Mouse (Mus musculus) E14TG2a.4 (cell line): Measurements from ENCODE around the gene Ssh1.

Experiments used
- CTCF ChIP-seq: conservative IDR thresholded peaks from 2 replicates; pipeline ENCODE4 v1.5.1; 2014; ENCODE audit warnings: low read length
- POU5F1 ChIP-seq: IDR thresholded peaks from 2 replicates; pipeline ENCODE4 v1.6.1; 2014; ENCODE audit warnings: low read length, borderline replicate concordance

DNA sequence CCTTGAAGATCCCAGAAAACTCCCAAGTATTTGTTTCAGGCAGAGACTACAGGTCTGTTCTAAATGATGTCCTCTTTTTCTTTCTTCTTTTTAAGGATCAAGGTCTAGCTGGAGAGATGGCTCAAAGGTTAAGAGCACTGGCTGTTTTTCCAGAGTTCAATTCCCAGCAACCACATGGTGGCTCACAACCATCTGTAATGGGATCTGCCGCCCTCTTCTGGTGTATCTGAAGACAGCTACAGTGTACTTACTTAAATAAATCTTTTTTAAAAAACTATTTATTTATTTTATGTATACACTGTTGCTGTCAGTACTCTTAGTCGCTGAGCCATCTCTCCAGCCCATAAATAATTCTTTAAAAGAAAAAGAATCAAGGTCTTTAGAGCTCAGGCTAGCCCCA is 46.4 kb downstream of the Ssh1 start:
- TF ChIP-seq CTCF = peak; percentile 47
- TF ChIP-seq POU5F1 = no peak
